Mouse (Mus musculus) liver, embryonic 14.5 days (tissue): Measurements from ENCODE around the gene Ccdc185. TPM values are rescaled to one million over a fixed set of nuclear protein-coding genes. Genes with fewer than 3 reads are reported as not detected.

ENCODE experiments used
- ATAC-seq: fragments of 200-750 bp; cut with Nextera tagmentation; 2 replicates; pipeline ENCODE4 v1.8.0; 2017; ENCODE audit warnings: moderate number of reproducible peaks, mild to moderate bottlenecking, moderate library complexity; ENCODE audit not compliant: insufficient read depth
- DNase-seq, 3 experiments: peaks; one replicate each; pipeline ENCODE4 v3.0.0-alpha.2; 2012 to 2013; ENCODE audit warnings: low read depth in 3 of 3, low spot score in 3 of 3
- H3K27ac ChIP-seq: fragments of 300-500 bp; sonication (generic); 2 replicates; pipeline ENCODE4 v1.5.1; 2014; ENCODE audit warnings: moderate library complexity, mild to moderate bottlenecking, control low read depth, inconsistent platforms
- H3K27me3 ChIP-seq: fragments of 300-500 bp; sonication (generic); 2 replicates; pipeline ENCODE4 v1.6.1; 2014; ENCODE audit warnings: mild to moderate bottlenecking, low read length, moderate library complexity; ENCODE audit not compliant: control insufficient read depth, insufficient read depth
- H3K36me3 ChIP-seq: fragments of 300-500 bp; sonication (generic); replicated peaks from 2 replicates; pipeline ENCODE4 v1.6.1; 2014; ENCODE audit warnings: low read depth; ENCODE audit not compliant: control insufficient read depth, insufficient read depth
- H3K4me1 ChIP-seq, 2 experiments: fragments of 200-500 bp in 1 of 2; fragments of 300-500 bp in 1 of 2; sonication (generic) in 1 of 2; replicated peaks; 2 replicates each; pipeline ENCODE4 v1.6.1; 2012 to 2014; ENCODE audit warnings: antibody characterized with exemption in 1 of 2, inconsistent platforms in 1 of 2, low read length in 1 of 2; ENCODE audit not compliant: control insufficient read depth in 2 of 2, insufficient read depth in 2 of 2
- H3K4me2 ChIP-seq: fragments of 300-500 bp; sonication (generic); 2 replicates; pipeline ENCODE4 v1.6.1; 2014; ENCODE audit warnings: low read depth, mild to moderate bottlenecking, control low read depth, moderate library complexity
- H3K4me3 ChIP-seq, 2 experiments: fragments of 200-500 bp in 1 of 2; fragments of 300-500 bp in 1 of 2; sonication (generic) in 1 of 2; 2 replicates each; pipeline ENCODE4 v1.5.1; 2012 to 2014; ENCODE audit warnings: low read depth in 2 of 2, low read length in 2 of 2, mild to moderate bottlenecking in 2 of 2, control low read depth in 1 of 2, inconsistent platforms in 1 of 2, moderate library complexity in 1 of 2; ENCODE audit not compliant: insufficient read depth in 1 of 2
- H3K9ac ChIP-seq: fragments of 300-500 bp; sonication (generic); replicated peaks from 2 replicates; pipeline ENCODE4 v1.6.1; 2014; ENCODE audit warnings: mild to moderate bottlenecking, control low read depth, moderate library complexity
- H3K9me3 ChIP-seq: fragments of 300-500 bp; sonication (generic); 2 replicates; pipeline ENCODE4 v1.6.1; 2016; ENCODE audit warnings: low read length, mixed read lengths; ENCODE audit not compliant: control insufficient read depth
- CTCF ChIP-seq: IDR thresholded peaks from 2 replicates; pipeline ENCODE4 v1.5.1; 2016; ENCODE audit warnings: antibody characterized with exemption, low read depth, control low read depth
- EP300 ChIP-seq: IDR thresholded peaks from 2 replicates; pipeline ENCODE4 v1.6.1; 2016; ENCODE audit warnings: antibody characterized with exemption, low read depth
- WGBS: fragments of 180-500 bp; shearing (Covaris S2); extraction: QIAGEN DNeasy Blood & Tissue Kit; methylation state at CpG from one replicate; pipeline ENCODE4 v1.1.7; 2014; ENCODE audit not compliant: insufficient replicate concordance; 5-methylcytosine and 5-hydroxymethylcytosine counted together
- polyA plus RNA-seq, 2 experiments: library from polyadenylated mRNA; depleted of rRNA in 1 of 2; stranded (reverse) in 1 of 2; unstranded in 1 of 2; fragments of >200 nt; fragmentation: Nextera tagmentation in 1 of 2; extraction: Ambion mirVana in 1 of 2; gene quantifications; 2 replicates each; pipeline versions ENCODE4 v1.2.1 to v1.2.3; 2012 to 2014

Ccdc185 gene
- polyA plus RNA-seq, 2 experiments: not detected

- no peak overlapping the region for H3K4me2 ChIP-seq
- no peak for DNase-seq
- WGBS: 66% methylated on average over 6 of the region's 6 CpGs
These were observed 39.9 kb upstream of the Ccdc185 start for GRCm38 (mm10) chr1:182788896-182789295.

DNA sequence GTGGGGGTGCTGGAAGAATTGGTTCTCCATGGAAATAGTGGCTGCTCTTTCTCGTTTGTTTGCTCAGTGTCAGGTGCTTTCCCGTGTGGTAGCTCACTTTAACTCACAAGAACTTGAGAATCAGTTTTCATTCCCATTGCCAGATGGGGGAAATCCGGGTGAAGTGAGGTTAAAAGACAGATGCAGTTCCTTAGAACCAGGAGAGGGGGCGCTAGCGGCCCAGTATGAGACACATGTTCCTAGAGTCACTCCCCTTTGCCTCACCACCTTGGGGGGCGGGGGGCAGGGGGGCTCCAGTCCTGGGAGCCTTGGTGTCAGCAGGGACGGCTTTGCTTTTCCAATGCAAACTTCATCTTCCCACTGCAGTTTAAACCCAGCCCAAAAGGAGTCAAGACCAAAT lies 38.0 kb upstream of the Ccdc185 start:
- no peak overlapping the region for H3K9ac ChIP-seq
- no peaks in the 10 kb centered on the region for H3K27me3 ChIP-seq
- ATAC-seq: no peak
- H3K4me3 ChIP-seq: no peak overlapping the region
- no peak for DNase-seq
- no peak overlapping the region for H3K4me2 ChIP-seq
- 23% methylated on average over 7 of the region's 7 CpGs for WGBS
- peaks cover 0 to under 1% of the 10 kb centered on the region in 2 experiments; a peak in 1 of 4 replicates for H3K4me1 ChIP-seq
- TF ChIP-seq EP300: no peak
- peak; percentile 20; the same call in 1 of the 2 replicates for TF ChIP-seq CTCF
- H3K9me3 ChIP-seq: no peaks in the 10 kb centered on the region
- H3K36me3 ChIP-seq: no peaks in the 10 kb centered on the region
- H3K27ac ChIP-seq: no peak overlapping the region

More at GRCm38 (mm10) chr1:182788896-182789295, 39.9 kb upstream of the Ccdc185 start:
- ATAC-seq: no peak
- Histone ChIP-seq H3K36me3 (no peaks in the 10 kb centered on the region), H3K4me3 (no peak overlapping the region), H3K9me3 (no peaks in the 10 kb centered on the region), H3K9ac (no peak overlapping the region), H3K27ac (no peak overlapping the region), H3K27me3 (no peaks in the 10 kb centered on the region), H3K4me1 (peaks cover 0 to 3% of the 10 kb centered on the region in 2 experiments; a peak in 2 of 4 replicates)
- TF ChIP-seq EP300 (no peak), CTCF (no peak)

DNA sequence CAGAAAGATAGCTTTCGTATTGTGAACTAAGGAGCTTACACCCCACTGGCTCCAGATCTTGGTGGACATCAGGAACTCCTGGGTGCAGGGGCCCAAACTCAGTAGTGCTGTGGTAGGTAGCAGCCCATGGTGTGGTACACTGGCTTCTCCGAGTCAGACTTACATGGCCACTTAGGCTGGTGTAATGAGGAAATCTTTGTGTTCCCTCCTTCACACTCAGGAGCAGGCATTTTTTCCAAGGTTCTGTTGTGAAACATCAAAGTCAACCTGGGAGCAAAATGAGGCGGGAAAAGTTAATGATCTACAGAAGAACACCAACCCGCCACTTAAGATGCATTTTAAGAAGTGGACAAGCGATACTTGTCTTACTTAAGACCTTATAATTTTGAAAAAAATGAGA lies 36.5 kb upstream of the Ccdc185 start:
- no peak for ATAC-seq
- no peaks in the 10 kb centered on the region for H3K36me3 ChIP-seq
- WGBS: 65% methylated on average over 5 of the region's 5 CpGs
- no peaks in the 10 kb centered on the region for H3K4me1 ChIP-seq
- no peak for DNase-seq
- H3K27ac ChIP-seq: no peak overlapping the region
- H3K27me3 ChIP-seq: no peaks in the 10 kb centered on the region
- no peak overlapping the region for H3K4me2 ChIP-seq
- H3K9me3 ChIP-seq: no peaks in the 10 kb centered on the region
- H3K4me3 ChIP-seq: no peak overlapping the region
- no peak for TF ChIP-seq CTCF
- TF ChIP-seq EP300: no peak
- no peak overlapping the region for H3K9ac ChIP-seq

DNA sequence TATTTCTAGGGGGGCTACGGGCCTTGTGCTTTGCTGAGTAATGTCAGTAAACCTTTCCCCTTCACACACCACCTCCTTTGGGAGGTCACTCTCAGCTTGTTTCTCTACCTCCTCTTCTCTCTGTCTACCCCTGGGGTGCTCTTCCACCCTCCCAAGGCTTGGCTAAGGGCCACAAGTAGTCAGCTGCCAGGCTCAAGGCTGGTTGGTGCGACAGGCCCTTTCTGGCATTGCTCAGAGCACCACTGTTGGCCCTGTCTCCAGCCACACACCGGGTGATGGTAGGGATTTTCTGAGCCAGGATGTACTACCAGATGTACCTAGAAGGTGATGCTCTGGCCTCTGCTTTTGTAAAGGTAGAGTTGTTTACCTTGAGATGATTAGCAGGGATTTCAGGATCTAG lies 35.8 kb upstream of the Ccdc185 start:
- 63% methylated on average over 3 of the region's 3 CpGs for WGBS
- Histone ChIP-seq H3K9ac (no peak overlapping the region), H3K9me3 (no peaks in the 10 kb centered on the region), H3K4me1 (no peaks in the 10 kb centered on the region), H3K36me3 (no peaks in the 10 kb centered on the region), H3K27me3 (no peaks in the 10 kb centered on the region), H3K27ac (no peak overlapping the region), H3K4me2 (no peak overlapping the region), H3K4me3 (no peak overlapping the region)
- ATAC-seq (no peak), DNase-seq (no peak)
- TF ChIP-seq CTCF (no peak), EP300 (no peak)

GRCm38 (mm10) chr1:182783774-182784173 lies 34.8 kb upstream of the Ccdc185 start:
- no peak for ATAC-seq
- H3K36me3 ChIP-seq: no peaks in the 10 kb centered on the region
- WGBS: 62% methylated on average over 7 of the region's 7 CpGs

More at GRCm38 (mm10) chr1:182783774-182784173, 34.8 kb upstream of the Ccdc185 start:
- no peak overlapping the region for H3K4me3 ChIP-seq
- H3K27me3 ChIP-seq: no peaks in the 10 kb centered on the region
- no peak overlapping the region for H3K9ac ChIP-seq
- no peak for TF ChIP-seq CTCF
- TF ChIP-seq EP300: no peak
- H3K9me3 ChIP-seq: no peaks in the 10 kb centered on the region
- no peak for DNase-seq
- H3K4me1 ChIP-seq: no peaks in the 10 kb centered on the region
- H3K4me2 ChIP-seq: no peak overlapping the region
- H3K27ac ChIP-seq: no peak overlapping the region
